Mouse (Mus musculus) midbrain, embryonic 15.5 days (tissue): ENCODE results near the gene Smr3a. TPM values are rescaled to one million over a fixed set of nuclear protein-coding genes. Genes with fewer than 3 reads are reported as not detected.

Experiments used
- ATAC-seq: fragments of 200-750 bp; cut with Nextera tagmentation; replicated peaks from 2 replicates; pipeline ENCODE4 v1.8.0; 2017; ENCODE audit warnings: moderate TSS enrichment
- H3K27ac ChIP-seq: fragments of 300-500 bp; sonication (generic); 2 replicates; pipeline ENCODE4 v1.5.1; 2015; ENCODE audit warnings: mild to moderate bottlenecking, inconsistent platforms
- H3K27me3 ChIP-seq: fragments of 300-500 bp; sonication (generic); replicated peaks from 2 replicates; pipeline ENCODE4 v1.6.1; 2015; ENCODE audit warnings: inconsistent platforms
- H3K36me3 ChIP-seq: fragments of 300-500 bp; sonication (generic); replicated peaks from 2 replicates; pipeline ENCODE4 v1.6.1; 2015; ENCODE audit warnings: inconsistent platforms
- H3K4me1 ChIP-seq: fragments of 300-500 bp; sonication (generic); 2 replicates; pipeline ENCODE4 v1.6.1; 2015; ENCODE audit warnings: inconsistent platforms
- H3K4me2 ChIP-seq: fragments of 300-500 bp; sonication (generic); 2 replicates; pipeline ENCODE4 v1.6.1; 2015; ENCODE audit warnings: inconsistent platforms, mild to moderate bottlenecking, moderate library complexity
- H3K4me3 ChIP-seq: fragments of 300-500 bp; sonication (generic); 2 replicates; pipeline ENCODE4 v1.5.1; 2015; ENCODE audit warnings: mild to moderate bottlenecking, inconsistent platforms
- H3K9ac ChIP-seq: fragments of 300-500 bp; sonication (generic); 2 replicates; pipeline ENCODE4 v1.6.1; 2015; ENCODE audit warnings: mild to moderate bottlenecking, inconsistent platforms
- H3K9me3 ChIP-seq: fragments of 300-500 bp; sonication (generic); 2 replicates; pipeline ENCODE4 v1.6.1; 2016; ENCODE audit warnings: inconsistent platforms
- WGBS: fragments of 180-500 bp; shearing (Covaris S2); methylation state at CpG from one replicate; pipeline ENCODE4 v1.1.7; 2015; ENCODE audit warnings: mixed read lengths; 5-methylcytosine and 5-hydroxymethylcytosine counted together
- polyA plus RNA-seq: library from polyadenylated mRNA; unstranded; fragments of >200 nt; fragmentation: Nextera tagmentation; extraction: Ambion mirVana; gene quantifications from 2 replicates; pipeline ENCODE4 v1.2.1, GENCODE M21; 2015

Gene Smr3a
- polyA plus RNA-seq, result not detected in 2 replicates

GRCm38 (mm10) chr5:88002249-88002648 is at the start of gene Smr3a:
Smr3a (plus strand) TSS chr5:88002549.
- Histone ChIP-seq H3K27me3 (no peaks in the 10 kb centered on the region), H3K4me1 (no peaks in the 10 kb centered on the region), H3K4me3 (no peak within 1 kb of the TSS), H3K4me2 (no peak within 1 kb of the TSS), H3K9me3 (no peaks in the 10 kb centered on the region), H3K9ac (no peak within 1 kb of the TSS), H3K27ac (no peak within 1 kb of the TSS), H3K36me3 (no peaks in the 10 kb centered on the region)
- WGBS, result 92% methylated on average over 3 of the region's 3 CpGs
- no peak for ATAC-seq

- H3K36me3 ChIP-seq, result no peaks in the 10 kb centered on the region
- H3K4me2 ChIP-seq, result no peak within 1 kb of the TSS
- WGBS, result 52% methylated on average over 2 of the region's 2 CpGs
- no peak within 1 kb of the TSS for H3K9ac ChIP-seq
- no peaks in the 10 kb centered on the region for H3K27me3 ChIP-seq
- no peak within 1 kb of the TSS for H3K27ac ChIP-seq
- H3K9me3 ChIP-seq, result no peaks in the 10 kb centered on the region
- H3K4me3 ChIP-seq, result no peak within 1 kb of the TSS
- ATAC-seq, result no peak
- no peaks in the 10 kb centered on the region for H3K4me1 ChIP-seq
Observed at GRCm38 (mm10) chr5:87969201-87969600, 33.1 kb upstream of the Smr3a start, which contains the start of the genes 2310003L06Rik and Gm28434. 2310003L06Rik (plus strand) TSS chr5:87969459. Gm28434 (plus strand) TSS chr5:87969517.

- Histone ChIP-seq H3K4me3 (no peak within 1 kb of the TSS), H3K4me1 (no peaks in the 10 kb centered on the region), H3K27me3 (no peaks in the 10 kb centered on the region), H3K27ac (no peak within 1 kb of the TSS), H3K36me3 (no peaks in the 10 kb centered on the region), H3K9me3 (no peaks in the 10 kb centered on the region), H3K4me2 (no peak within 1 kb of the TSS), H3K9ac (no peak within 1 kb of the TSS)
- no peak for ATAC-seq
- WGBS, result 94% methylated on average over 3 of the region's 3 CpGs
Observed at GRCm38 (mm10) chr5:87979139-87979538, 23.2 kb upstream of the Smr3a start, which contains the start of gene Cabs1. Cabs1 (plus strand) TSS chr5:87979439.

- Histone ChIP-seq H3K4me1 (no peaks in the 10 kb centered on the region), H3K9me3 (no peaks in the 10 kb centered on the region), H3K4me2 (no peak overlapping the region), H3K36me3 (no peaks in the 10 kb centered on the region), H3K27me3 (no peaks in the 10 kb centered on the region), H3K9ac (no peak overlapping the region), H3K4me3 (no peak overlapping the region), H3K27ac (no peak overlapping the region)
- ATAC-seq, result no peak
- 63% methylated on average over 3 of the region's 3 CpGs for whole genome bisulfite sequencing
Observed at GRCm38 (mm10) chr5:87982468-87983214, 19.7 kb upstream of the Smr3a start.

- Histone ChIP-seq H3K4me2 (no peak overlapping the region), H3K4me3 (no peak overlapping the region), H3K36me3 (no peaks in the 10 kb centered on the region), H3K9me3 (no peaks in the 10 kb centered on the region), H3K4me1 (no peaks in the 10 kb centered on the region), H3K27me3 (no peaks in the 10 kb centered on the region), H3K27ac (no peak overlapping the region), H3K9ac (no peak overlapping the region)
- ATAC-seq, result no peak
Observed at GRCm38 (mm10) chr5:88005241-88005640, 2.9 kb downstream of the Smr3a start.

Other genes starting within 250 kb of the Smr3a start
- not detected in 2 replicates for gene Csn1s2a, start 228.0 kb upstream of the Smr3a start, polyA plus RNA-seq
- gene Csn1s2b, start 194.5 kb upstream of the Smr3a start, polyA plus RNA-seq, result not detected in 2 replicates
- gene Prr27, start 176.9 kb upstream of the Smr3a start, polyA plus RNA-seq, result not detected in 2 replicates
- not detected in 2 replicates for gene Odam, start 117.5 kb upstream of the Smr3a start, polyA plus RNA-seq
- gene Csn3, start 77.0 kb upstream of the Smr3a start, polyA plus RNA-seq, result not detected in 2 replicates
- gene 2310003L06Rik, start 33.1 kb upstream of the Smr3a start, polyA plus RNA-seq, result not detected in 2 replicates
- gene Gm28434, start 33.0 kb upstream of the Smr3a start, polyA plus RNA-seq, result not detected in 2 replicates
- gene Cabs1, start 23.1 kb upstream of the Smr3a start, polyA plus RNA-seq, result not detected in 2 replicates
- not detected in 2 replicates for gene Smr2, start 84.0 kb downstream of the Smr3a start, polyA plus RNA-seq
- gene Gm11116, start 109.0 kb downstream of the Smr3a start, polyA plus RNA-seq, result not detected in 2 replicates
- gene Gm11115, start 151.6 kb downstream of the Smr3a start, polyA plus RNA-seq, result not detected in 2 replicates